Mouse (Mus musculus): ENCODE measurements around the gene Bcat1. TPM values are rescaled to one million over a fixed set of nuclear protein-coding genes. Genes with fewer than 3 reads are reported as not detected.

Bcat1 gene
- total and polyA plus RNA-seq, 3 experiments = 0.11 TPM; not detected in 2

- no peak overlapping the region for H3K4me3 ChIP-seq (ENCODE audit: low read depth, low read length)
Measured at GRCm38 (mm10) chr6:145075088-145075547, 866 bp downstream of the Bcat1 start.

GRCm38 (mm10) chr6:145074461-145074860 is 1.5 kb downstream of the Bcat1 start:
- DNase-seq (ENCODE audit: low spot score) = no peak
- no peak for ATAC-seq (ENCODE audit: extremely low read depth, insufficient number of reproducible peaks, low FRiP score, poor library complexity, severe bottlenecking)

More at GRCm38 (mm10) chr6:145075088-145075547, 866 bp downstream of the Bcat1 start:
- Histone ChIP-seq H3K4me1 (ENCODE audit: insufficient read depth, low read depth, low read length) (no peaks in the 10 kb centered on the region), H3K36me3 (replicated peaks) (no peaks in the 10 kb centered on the region), H3K9me3 (replicated peaks) (peaks cover 47% of the 10 kb centered on the region), H3K27me3 (ENCODE audit: insufficient read depth, low read length) (no peaks in the 10 kb centered on the region)
- DNase-seq (ENCODE audit: low spot score) = no peak
- ATAC-seq (ENCODE audit: extremely low read depth, insufficient number of reproducible peaks, low FRiP score, poor library complexity, severe bottlenecking) = no peak
- TF ChIP-seq TAL1 (conservative IDR thresholded peaks at IDR 0.05; ENCODE audit: low read depth, low read length) (no peak), CTCF (IDR thresholded peaks at IDR 0.05; ENCODE audit: low read depth, low read length) (no peak), POLR2AphosphoS5 (IDR thresholded peaks at IDR 0.05; ENCODE audit: insufficient replicate concordance, low read depth, low read length) (no peak), GATA1 (IDR thresholded peaks at IDR 0.05; ENCODE audit: borderline replicate concordance, low read length) (no peak), GATA2 (IDR thresholded peaks at IDR 0.05; ENCODE audit: borderline replicate concordance, low read depth, low read length) (no peak)

GRCm38 (mm10) chr6:145069921-145070320 is 6.1 kb downstream of the Bcat1 start:
- no peaks in the 10 kb centered on the region for H3K36me3 ChIP-seq (replicated peaks)

More at GRCm38 (mm10) chr6:145074461-145074860, 1.5 kb downstream of the Bcat1 start:
- TF ChIP-seq GATA1 (IDR thresholded peaks at IDR 0.05; ENCODE audit: borderline replicate concordance, low read length) (no peak), CTCF (IDR thresholded peaks at IDR 0.05; ENCODE audit: low read depth, low read length) (no peak), POLR2AphosphoS5 (IDR thresholded peaks at IDR 0.05; ENCODE audit: insufficient replicate concordance, low read depth, low read length) (no peak), GATA2 (IDR thresholded peaks at IDR 0.05; ENCODE audit: borderline replicate concordance, low read depth, low read length) (no peak), TAL1 (conservative IDR thresholded peaks at IDR 0.05; ENCODE audit: low read depth, low read length) (no peak)
- Histone ChIP-seq H3K4me3 (ENCODE audit: low read depth, low read length) (no peak overlapping the region), H3K27me3 (ENCODE audit: insufficient read depth, low read length) (no peaks in the 10 kb centered on the region), H3K9me3 (replicated peaks) (peaks cover 50% of the 10 kb centered on the region), H3K4me1 (ENCODE audit: insufficient read depth, low read depth, low read length) (no peaks in the 10 kb centered on the region), H3K36me3 (replicated peaks) (no peaks in the 10 kb centered on the region)

GRCm38 (mm10) chr6:145069397-145069796 is 6.6 kb downstream of the Bcat1 start:
- Histone ChIP-seq H3K4me3 (ENCODE audit: low read depth, low read length) (no peak overlapping the region), H3K4me1 (ENCODE audit: insufficient read depth, low read depth, low read length) (no peaks in the 10 kb centered on the region), H3K36me3 (replicated peaks) (no peaks in the 10 kb centered on the region), H3K9me3 (replicated peaks) (peaks cover 48% of the 10 kb centered on the region), H3K27me3 (ENCODE audit: insufficient read depth, low read length) (no peaks in the 10 kb centered on the region)
- DNase-seq (ENCODE audit: low spot score) (no peak), ATAC-seq (ENCODE audit: extremely low read depth, insufficient number of reproducible peaks, low FRiP score, poor library complexity, severe bottlenecking) (no peak)
- no peak for TF ChIP-seq GATA2 (IDR thresholded peaks at IDR 0.05; ENCODE audit: borderline replicate concordance, low read depth, low read length)
- TF ChIP-seq POLR2AphosphoS5 (IDR thresholded peaks at IDR 0.05; ENCODE audit: insufficient replicate concordance, low read depth, low read length) = no peak
- no peak for TF ChIP-seq GATA1 (IDR thresholded peaks at IDR 0.05; ENCODE audit: borderline replicate concordance, low read length)

More at GRCm38 (mm10) chr6:145069921-145070320, 6.1 kb downstream of the Bcat1 start:
- DNase-seq (ENCODE audit: low spot score) (no peak), ATAC-seq (ENCODE audit: extremely low read depth, insufficient number of reproducible peaks, low FRiP score, poor library complexity, severe bottlenecking) (no peak)
- TF ChIP-seq GATA1 (IDR thresholded peaks at IDR 0.05; ENCODE audit: borderline replicate concordance, low read length) (no peak), POLR2AphosphoS5 (IDR thresholded peaks at IDR 0.05; ENCODE audit: insufficient replicate concordance, low read depth, low read length) (no peak), CTCF (IDR thresholded peaks at IDR 0.05; ENCODE audit: low read depth, low read length) (no peak), TAL1 (conservative IDR thresholded peaks at IDR 0.05; ENCODE audit: low read depth, low read length) (no peak), GATA2 (IDR thresholded peaks at IDR 0.05; ENCODE audit: borderline replicate concordance, low read depth, low read length) (no peak)
- peaks cover 46% of the 10 kb centered on the region for H3K9me3 ChIP-seq (replicated peaks)
- H3K27me3 ChIP-seq (ENCODE audit: insufficient read depth, low read length) = no peaks in the 10 kb centered on the region
- no peaks in the 10 kb centered on the region for H3K4me1 ChIP-seq (ENCODE audit: insufficient read depth, low read depth, low read length)
- no peak overlapping the region for H3K4me3 ChIP-seq (ENCODE audit: low read depth, low read length)

- H3K4me3 ChIP-seq (ENCODE audit: low read depth, low read length) = no peak overlapping the region
- H3K9me3 ChIP-seq (replicated peaks) = peaks cover 47% of the 10 kb centered on the region
- DNase-seq (ENCODE audit: low spot score) (no peak), ATAC-seq (ENCODE audit: extremely low read depth, insufficient number of reproducible peaks, low FRiP score, poor library complexity, severe bottlenecking) (no peak)
- H3K4me1 ChIP-seq (ENCODE audit: insufficient read depth, low read depth, low read length) = no peaks in the 10 kb centered on the region
- no peaks in the 10 kb centered on the region for H3K27me3 ChIP-seq (ENCODE audit: insufficient read depth, low read length)
- no peaks in the 10 kb centered on the region for H3K36me3 ChIP-seq (replicated peaks)
- TF ChIP-seq CTCF (IDR thresholded peaks at IDR 0.05; ENCODE audit: low read depth, low read length) = no peak
- no peak for TF ChIP-seq GATA1 (IDR thresholded peaks at IDR 0.05; ENCODE audit: borderline replicate concordance, low read length)
- TF ChIP-seq POLR2AphosphoS5 (IDR thresholded peaks at IDR 0.05; ENCODE audit: insufficient replicate concordance, low read depth, low read length) = no peak
- no peak for TF ChIP-seq TAL1 (conservative IDR thresholded peaks at IDR 0.05; ENCODE audit: low read depth, low read length)
- TF ChIP-seq GATA2 (IDR thresholded peaks at IDR 0.05; ENCODE audit: borderline replicate concordance, low read depth, low read length) = no peak
Measured at GRCm38 (mm10) chr6:145067679-145068078, 8.3 kb downstream of the Bcat1 start.

- Histone ChIP-seq H3K27me3 (ENCODE audit: insufficient read depth, low read length) (no peaks in the 10 kb centered on the region), H3K9me3 (replicated peaks) (peaks cover 40% of the 10 kb centered on the region), H3K4me1 (ENCODE audit: insufficient read depth, low read depth, low read length) (no peaks in the 10 kb centered on the region), H3K4me3 (ENCODE audit: low read depth, low read length) (no peak overlapping the region), H3K36me3 (replicated peaks) (no peaks in the 10 kb centered on the region)
- no peak for DNase-seq (ENCODE audit: low spot score)
- no peak for TF ChIP-seq CTCF (IDR thresholded peaks at IDR 0.05; ENCODE audit: low read depth, low read length)
- no peak for TF ChIP-seq GATA1 (IDR thresholded peaks at IDR 0.05; ENCODE audit: borderline replicate concordance, low read length)
- TF ChIP-seq GATA2 (IDR thresholded peaks at IDR 0.05; ENCODE audit: borderline replicate concordance, low read depth, low read length) = no peak
- TF ChIP-seq TAL1 (conservative IDR thresholded peaks at IDR 0.05; ENCODE audit: low read depth, low read length) = no peak
- TF ChIP-seq POLR2AphosphoS5 (IDR thresholded peaks at IDR 0.05; ENCODE audit: insufficient replicate concordance, low read depth, low read length) = no peak
- ATAC-seq (ENCODE audit: extremely low read depth, insufficient number of reproducible peaks, low FRiP score, poor library complexity, severe bottlenecking) = no peak
Measured at GRCm38 (mm10) chr6:145066416-145066815, 9.6 kb downstream of the Bcat1 start.

All from G1E (cell line).